Mouse (Mus musculus) heart, adult 2 months (tissue): Measurements from ENCODE around the gene Btbd3.

Experiments
- CTCF ChIP-seq: fragments of 200-600 bp; IDR thresholded peaks from 2 replicates; pipeline ENCODE4 v1.8.1; 2022; ENCODE audit warnings: antibody characterized with exemption, mild to moderate bottlenecking, moderate library complexity
- POLR2A ChIP-seq: fragments of 200-500 bp; IDR thresholded peaks from 2 replicates; pipeline ENCODE4 v1.6.1; 2011; ENCODE audit warnings: mild to moderate bottlenecking, low read depth, low read length, control low read depth; ENCODE audit not compliant: insufficient read depth

GRCm38 (mm10) chr2:138257692-138258315, 1.4 kb downstream of the Btbd3 start:
- no peak for TF ChIP-seq CTCF
- no peak for TF ChIP-seq POLR2A
